Mouse (Mus musculus): ENCODE data around the gene Tecrl.

The Tecrl gene

DNA sequence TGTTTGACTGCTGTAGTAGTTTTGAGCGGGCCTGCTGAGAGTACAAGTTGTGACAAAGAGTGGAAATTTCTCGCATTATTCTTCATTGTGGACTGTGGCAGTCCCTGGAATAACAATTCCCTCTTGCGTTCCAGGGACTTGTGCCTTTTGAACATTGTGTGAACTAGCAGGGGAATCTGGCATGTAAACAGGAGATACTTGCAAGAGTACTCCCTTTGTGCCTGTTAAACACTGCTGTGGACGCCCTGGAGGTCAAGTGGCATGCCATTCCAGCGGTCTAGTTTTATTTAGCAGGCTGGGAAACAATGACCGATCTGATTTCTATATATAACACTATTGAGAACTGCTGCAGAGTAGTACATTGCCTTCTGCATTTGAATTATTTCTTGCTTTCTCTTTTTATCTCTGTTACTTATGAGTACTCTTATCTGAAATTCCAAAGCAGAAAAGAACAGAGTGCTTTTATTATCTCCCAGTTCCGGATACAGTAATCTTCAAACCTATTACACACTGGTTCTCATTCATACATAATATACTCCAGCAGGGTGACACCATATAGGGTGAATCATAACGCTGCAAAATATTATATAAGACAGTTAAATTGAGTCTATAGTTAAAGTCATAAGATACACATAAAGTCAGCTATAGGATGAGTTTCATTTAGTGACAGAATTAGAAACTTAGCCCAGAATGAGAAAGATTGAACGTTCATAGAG lies at the start of gene Tecrl:
Gene Tecrl, minus strand, starts transcription at position 350 of the 716 bp plus-strand sequence.
- no peak for DNase-seq (ENCODE audit: low spot score)

DNA sequence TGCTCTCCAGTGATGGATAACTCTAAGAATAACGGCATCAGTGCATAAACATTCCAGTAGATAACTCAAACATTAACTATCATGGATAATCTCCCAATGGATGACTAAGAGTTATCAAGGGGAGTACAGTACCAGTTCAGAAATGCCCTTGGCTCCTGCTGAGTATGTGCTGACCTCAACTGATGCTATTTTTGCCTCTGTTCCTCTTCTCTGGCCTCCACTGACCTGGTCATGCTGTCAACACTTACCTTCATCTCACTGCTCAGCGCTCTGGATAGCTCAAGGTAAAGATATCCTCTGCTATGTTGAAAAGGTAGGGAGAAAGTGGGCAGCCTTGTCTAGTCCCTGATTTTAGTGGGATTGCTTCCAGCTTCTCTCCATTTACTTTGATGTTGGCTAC lies 30.0 kb upstream of the Tecrl start:
- DNase-seq (ENCODE audit: low spot score) = no peak

DNA sequence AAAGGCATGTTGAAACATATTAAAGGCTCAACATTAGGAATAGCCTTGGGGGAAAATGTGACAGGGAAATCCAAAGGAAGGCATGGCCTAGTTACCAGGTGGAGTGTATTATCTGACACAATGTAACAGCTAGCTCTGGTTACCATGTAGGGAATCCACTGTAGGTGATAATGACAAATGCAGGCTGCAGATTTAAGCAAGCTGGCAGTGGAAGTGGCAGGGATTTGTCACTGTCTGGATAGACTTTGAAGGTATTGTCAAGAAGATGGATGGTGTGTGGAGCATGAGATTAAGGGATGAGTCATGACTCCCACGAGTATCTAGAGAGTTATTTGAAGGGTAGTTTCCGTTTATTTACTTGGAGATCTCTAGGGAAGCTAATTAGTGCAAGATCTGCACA lies 3.4 kb downstream of the Tecrl start:
- DNase-seq (ENCODE audit: low spot score) = no peak

DNA sequence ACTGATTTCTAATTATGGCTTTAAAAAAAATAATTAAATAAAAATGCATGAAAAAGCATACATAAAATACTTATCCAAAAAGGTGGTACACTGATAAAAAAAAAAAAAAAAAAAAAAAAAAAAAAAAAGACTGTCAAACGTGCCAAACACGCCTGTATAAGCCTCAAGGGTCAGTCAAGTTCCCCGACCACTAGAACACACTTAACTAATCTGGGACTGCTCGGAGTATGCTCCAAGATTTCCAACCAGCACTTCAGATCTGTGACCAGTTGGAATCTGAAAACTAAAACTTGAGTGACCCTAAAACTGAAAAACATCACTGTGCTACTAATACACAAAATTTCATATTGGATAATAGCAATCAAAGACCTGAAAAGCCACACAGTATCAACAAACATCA lies 15.9 kb downstream of the Tecrl start:
- DNase-seq (ENCODE audit: low spot score) = no peak

DNA sequence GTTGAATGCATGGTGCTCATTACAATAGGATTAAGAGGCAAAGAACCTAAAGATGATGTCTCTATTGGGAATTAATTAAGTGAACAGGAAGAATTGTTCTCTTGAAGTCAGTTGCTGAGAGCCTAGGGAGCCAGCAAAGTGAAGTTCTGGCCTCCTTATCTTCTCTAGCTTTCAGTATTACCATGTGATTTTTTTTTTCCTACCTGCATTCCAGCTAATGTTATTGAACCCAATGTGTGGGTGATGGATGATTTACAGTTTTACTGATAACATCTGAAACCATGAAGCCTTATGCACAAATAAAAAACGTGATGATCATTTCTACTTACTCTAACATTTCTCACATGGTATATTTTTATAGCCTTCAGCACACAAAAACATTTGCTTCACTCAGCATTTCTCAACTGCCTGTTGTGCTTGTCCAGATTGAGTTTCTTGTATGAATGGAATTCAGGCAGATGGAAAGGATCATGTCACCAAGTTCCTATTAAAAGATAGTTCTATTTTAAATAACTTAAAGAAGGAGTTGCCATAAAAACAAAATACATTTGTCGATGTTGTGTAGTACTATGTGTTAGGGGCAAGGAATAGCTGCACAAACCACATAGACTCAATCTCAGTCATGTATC lies 87.7 kb downstream of the Tecrl start:
- no peak for DNase-seq (ENCODE audit: low spot score)

- no peak for DNase-seq (ENCODE audit: low spot score)
Observed at GRCm38 (mm10) chr5:83260059-83260458, 94.9 kb downstream of the Tecrl start.

GRCm38 (mm10) chr5:83254141-83254540 lies 100.9 kb downstream of the Tecrl start:
- DNase-seq (ENCODE audit: low spot score) = no peak

GRCm38 (mm10) chr5:83238848-83239452 lies 116.0 kb downstream of the Tecrl start:
- DNase-seq (ENCODE audit: low spot score) = no peak

Data from ovary, postnatal 36 days (tissue).